Mouse (Mus musculus): Measurements from ENCODE around the gene B130006D01Rik.
A peak's percentile ranks its signal among the peaks of the same experiment; 100 is the strongest.

The B130006D01Rik gene

GRCm38 (mm10) chr11:95723287-95723686 is at the start of gene B130006D01Rik:
Gene B130006D01Rik (plus strand): TSS chr11:95723587.
- DNase-seq (ENCODE audit: low read depth, low spot score): no peak

- no peak for DNase-seq (ENCODE audit: low read depth, low spot score)
Measured at GRCm38 (mm10) chr11:95675498-95675897, 47.9 kb upstream of the B130006D01Rik start.

GRCm38 (mm10) chr11:95676307-95676706 is 47.1 kb upstream of the B130006D01Rik start:
- DNase-seq (ENCODE audit: low read depth, low spot score): peak; percentile 74

- DNase-seq (ENCODE audit: low read depth, low spot score): no peak
Measured at GRCm38 (mm10) chr11:95677925-95678701, 45.3 kb upstream of the B130006D01Rik start.

GRCm38 (mm10) chr11:95681995-95682601 is 41.3 kb upstream of the B130006D01Rik start:
- no peak for DNase-seq (ENCODE audit: low read depth, low spot score)

- no peak for DNase-seq (ENCODE audit: low read depth, low spot score)
Measured at GRCm38 (mm10) chr11:95682946-95683345, 40.4 kb upstream of the B130006D01Rik start.

GRCm38 (mm10) chr11:95686031-95686430 is 37.4 kb upstream of the B130006D01Rik start:
- no peak for DNase-seq (ENCODE audit: low read depth, low spot score)

- DNase-seq (ENCODE audit: low read depth, low spot score): no peak
Measured at GRCm38 (mm10) chr11:95687084-95687656, 36.2 kb upstream of the B130006D01Rik start.

- no peak for DNase-seq (ENCODE audit: low read depth, low spot score)
Measured at GRCm38 (mm10) chr11:95688515-95688914, 34.9 kb upstream of the B130006D01Rik start.

- DNase-seq (ENCODE audit: low read depth, low spot score): no peak
Measured at GRCm38 (mm10) chr11:95688981-95689380, 34.4 kb upstream of the B130006D01Rik start.

GRCm38 (mm10) chr11:95689544-95689943 is 33.8 kb upstream of the B130006D01Rik start:
- no peak for DNase-seq (ENCODE audit: low read depth, low spot score)

GRCm38 (mm10) chr11:95698541-95698940 is 24.8 kb upstream of the B130006D01Rik start:
- DNase-seq (ENCODE audit: low read depth, low spot score): no peak

GRCm38 (mm10) chr11:95700778-95701739 is 22.3 kb upstream of the B130006D01Rik start:
- no peak for DNase-seq (ENCODE audit: low read depth, low spot score)

- DNase-seq (ENCODE audit: low read depth, low spot score): no peak
Measured at GRCm38 (mm10) chr11:95704032-95704969, 19.1 kb upstream of the B130006D01Rik start.

- no peak for DNase-seq (ENCODE audit: low read depth, low spot score)
Measured at GRCm38 (mm10) chr11:95704970-95705330, 18.4 kb upstream of the B130006D01Rik start.

GRCm38 (mm10) chr11:95709534-95710040 is 13.8 kb upstream of the B130006D01Rik start:
- no peak for DNase-seq (ENCODE audit: low read depth, low spot score)

- DNase-seq (ENCODE audit: low read depth, low spot score): no peak
Measured at GRCm38 (mm10) chr11:95710478-95710877, 12.9 kb upstream of the B130006D01Rik start.

GRCm38 (mm10) chr11:95712085-95712562 is 11.3 kb upstream of the B130006D01Rik start:
- DNase-seq (ENCODE audit: low read depth, low spot score): no peak

GRCm38 (mm10) chr11:95712563-95713224 is 10.7 kb upstream of the B130006D01Rik start, which contains the start of gene Zfp652:
Gene Zfp652 (plus strand): TSS chr11:95712673.
- peak; percentile 98 for DNase-seq (ENCODE audit: low read depth, low spot score)
